Mouse (Mus musculus): ENCODE data around the gene Lpcat3. TPM values are rescaled to one million over a fixed set of nuclear protein-coding genes. Genes with fewer than 3 reads are reported as not detected.

Lpcat3 gene
- polyA plus RNA-seq, 1 experiment from 2014 or later: 209 TPM

GRCm38 (mm10) chr6:124737040-124737439 lies 74.2 kb downstream of the Lpcat3 start:
- no peaks in the 10 kb centered on the region for H3K27me3 ChIP-seq (replicated peaks; ENCODE audit: control insufficient read depth, insufficient read depth, low read length)
- no peak for TF ChIP-seq CTCF (IDR thresholded peaks at IDR 0.05; ENCODE audit: low read depth)
- no peak for ATAC-seq
- no peak overlapping the region for H3K27ac ChIP-seq (ENCODE audit: low read depth, low read length)
- no peak overlapping the region for H3K9ac ChIP-seq (ENCODE audit: low read depth, low read length)
- H3K9me3 ChIP-seq (ENCODE audit: control insufficient read depth): no peaks in the 10 kb centered on the region
- no peaks in the 10 kb centered on the region for H3K36me3 ChIP-seq (ENCODE audit: control insufficient read depth, insufficient read depth)
- 90% methylated on average over 11 of the region's 11 CpGs for WGBS
- H3K4me3 ChIP-seq (ENCODE audit: low read depth, low read length): no peak overlapping the region
- no peak overlapping the region for H3K4me2 ChIP-seq (replicated peaks; ENCODE audit: low read depth)
- 0 out of 2 replicates have a peak, but pooled peaks cover 5% of the 10 kb centered on the region for H3K4me1 ChIP-seq (replicated peaks; ENCODE audit: control insufficient read depth, insufficient read depth, low read length)

- H3K36me3 ChIP-seq (ENCODE audit: control insufficient read depth, insufficient read depth): peaks cover 10% of the 10 kb centered on the region
- 0 out of 2 replicates have a peak within 1 kb of the TSS, but pooled peaks have one; percentile 19 for H3K9ac ChIP-seq (ENCODE audit: low read depth, low read length)
- H3K4me3 ChIP-seq (ENCODE audit: low read depth, low read length): peak within 1 kb of the TSS; percentile 27
- 0 out of 2 replicates have a peak, but pooled peaks cover 5% of the 10 kb centered on the region for H3K4me1 ChIP-seq (replicated peaks; ENCODE audit: control insufficient read depth, insufficient read depth, low read length)
- H3K27me3 ChIP-seq (replicated peaks; ENCODE audit: control insufficient read depth, insufficient read depth, low read length): no peaks in the 10 kb centered on the region
- H3K4me2 ChIP-seq (replicated peaks; ENCODE audit: low read depth): peak within 1 kb of the TSS; percentile 59
- H3K9me3 ChIP-seq (ENCODE audit: control insufficient read depth): no peaks in the 10 kb centered on the region
- H3K27ac ChIP-seq (ENCODE audit: low read depth, low read length): peak within 1 kb of the TSS; percentile 96
- peak; percentile 25; the same call in 1 of the 2 replicates for TF ChIP-seq CTCF (IDR thresholded peaks at IDR 0.05; ENCODE audit: low read depth)
- ATAC-seq: peak; percentile 84
- 13% methylated on average over 15 of the region's 15 CpGs for WGBS
Measured at GRCm38 (mm10) chr6:124738511-124739023, 75.7 kb downstream of the Lpcat3 start, which contains the start of gene Ptpn6. Gene Ptpn6 (minus strand): TSS chr6:124738714.

GRCm38 (mm10) chr6:124739231-124739796 lies 76.5 kb downstream of the Lpcat3 start:
- peaks cover 11% of the 10 kb centered on the region for H3K36me3 ChIP-seq (ENCODE audit: control insufficient read depth, insufficient read depth)
- no peak for TF ChIP-seq CTCF (IDR thresholded peaks at IDR 0.05; ENCODE audit: low read depth)
- H3K27ac ChIP-seq (ENCODE audit: low read depth, low read length): peak overlapping the region; percentile 96
- peak overlapping the region; percentile 59; the same call in 1 of the 2 replicates for H3K4me2 ChIP-seq (replicated peaks; ENCODE audit: low read depth)
- ATAC-seq: no peak
- no peaks in the 10 kb centered on the region for H3K27me3 ChIP-seq (replicated peaks; ENCODE audit: control insufficient read depth, insufficient read depth, low read length)
- WGBS: 81% methylated on average over 10 of the region's 10 CpGs
- H3K9me3 ChIP-seq (ENCODE audit: control insufficient read depth): no peaks in the 10 kb centered on the region
- no peak overlapping the region for H3K4me3 ChIP-seq (ENCODE audit: low read depth, low read length)
- no peak overlapping the region for H3K9ac ChIP-seq (ENCODE audit: low read depth, low read length)
- H3K4me1 ChIP-seq (replicated peaks; ENCODE audit: control insufficient read depth, insufficient read depth, low read length): 0 out of 2 replicates have a peak, but pooled peaks cover 5% of the 10 kb centered on the region

- peak overlapping the region; percentile 96 for H3K27ac ChIP-seq (ENCODE audit: low read depth, low read length)
- peak overlapping the region; percentile 49 for H3K4me3 ChIP-seq (ENCODE audit: low read depth, low read length)
- WGBS: 1% methylated on average over 29 of the region's 29 CpGs
- peak; percentile 2 for ATAC-seq
- H3K4me1 ChIP-seq (replicated peaks; ENCODE audit: control insufficient read depth, insufficient read depth, low read length): 0 out of 2 replicates have a peak, but pooled peaks cover 5% of the 10 kb centered on the region
- peak overlapping the region; percentile 68 for H3K9ac ChIP-seq (ENCODE audit: low read depth, low read length)
- H3K36me3 ChIP-seq (ENCODE audit: control insufficient read depth, insufficient read depth): peaks cover 19% of the 10 kb centered on the region
- H3K4me2 ChIP-seq (replicated peaks; ENCODE audit: low read depth): peak overlapping the region; percentile 86
- no peaks in the 10 kb centered on the region for H3K27me3 ChIP-seq (replicated peaks; ENCODE audit: control insufficient read depth, insufficient read depth, low read length)
- TF ChIP-seq CTCF (IDR thresholded peaks at IDR 0.05; ENCODE audit: low read depth): peak; percentile 77
- H3K9me3 ChIP-seq (ENCODE audit: control insufficient read depth): no peaks in the 10 kb centered on the region
Measured at GRCm38 (mm10) chr6:124740211-124740887, 77.5 kb downstream of the Lpcat3 start.

- H3K27ac ChIP-seq (ENCODE audit: low read depth, low read length): peak within 1 kb of the TSS; percentile 96
- WGBS: under 1% methylated on average over 41 of the region's 41 CpGs
- no peaks in the 10 kb centered on the region for H3K27me3 ChIP-seq (replicated peaks; ENCODE audit: control insufficient read depth, insufficient read depth, low read length)
- peaks cover 19% of the 10 kb centered on the region for H3K36me3 ChIP-seq (ENCODE audit: control insufficient read depth, insufficient read depth)
- H3K9ac ChIP-seq (ENCODE audit: low read depth, low read length): peak within 1 kb of the TSS; percentile 68
- peak within 1 kb of the TSS; percentile 49 for H3K4me3 ChIP-seq (ENCODE audit: low read depth, low read length)
- H3K9me3 ChIP-seq (ENCODE audit: control insufficient read depth): no peaks in the 10 kb centered on the region
- 0 out of 2 replicates have a peak, but pooled peaks cover 6% of the 10 kb centered on the region for H3K4me1 ChIP-seq (replicated peaks; ENCODE audit: control insufficient read depth, insufficient read depth, low read length)
- H3K4me2 ChIP-seq (replicated peaks; ENCODE audit: low read depth): peak within 1 kb of the TSS; percentile 86
- TF ChIP-seq CTCF (IDR thresholded peaks at IDR 0.05; ENCODE audit: low read depth): 0 out of 2 replicates have a peak, but pooled peaks have one; percentile 2
- peak; percentile 68 for ATAC-seq
Measured at GRCm38 (mm10) chr6:124740888-124741761, 78.3 kb downstream of the Lpcat3 start, which contains the start of gene Grcc10. Gene Grcc10 (minus strand): TSS chr6:124741374.
